Mouse (Mus musculus) thymus, adult 18-20 months (tissue): ENCODE data around the gene Rnf187.

Experiments used
- DNase-seq, 2 experiments: peaks; one replicate each; pipeline ENCODE4 v3.0.0; 2022; ENCODE audit warnings: mixed read lengths in 2 of 2

The Rnf187 gene

GRCm38 (mm10) chr11:58938322-58939087, at the start of gene Rnf187:
Rnf187 (minus strand) TSS chr11:58938916.
- peak; percentile 81 to 83 for DNase-seq

GRCm38 (mm10) chr11:58985299-58985917, 46.7 kb upstream of the Rnf187 start:
- DNase-seq = no peak

GRCm38 (mm10) chr11:58984657-58985056, 45.9 kb upstream of the Rnf187 start:
- peak in 1 of 2 experiments; percentile 45 for DNase-seq

GRCm38 (mm10) chr11:58983691-58984341, 45.1 kb upstream of the Rnf187 start:
- DNase-seq = no peak

- peak; percentile 68 to 80 for DNase-seq
Measured at GRCm38 (mm10) chr11:58982471-58983097, 43.9 kb upstream of the Rnf187 start.

- peak; percentile 76 to 82 for DNase-seq
Measured at GRCm38 (mm10) chr11:58981541-58982447, 43.1 kb upstream of the Rnf187 start.

GRCm38 (mm10) chr11:58980381-58980990, 41.8 kb upstream of the Rnf187 start:
- DNase-seq = no peak

- DNase-seq = no peak
Measured at GRCm38 (mm10) chr11:58979661-58980060, 40.9 kb upstream of the Rnf187 start.

- no peak for DNase-seq
Measured at GRCm38 (mm10) chr11:58979183-58979582, 40.5 kb upstream of the Rnf187 start.

- no peak for DNase-seq
Measured at GRCm38 (mm10) chr11:58978706-58979030, 40.0 kb upstream of the Rnf187 start.

- peak; percentile 67 to 71 for DNase-seq
Measured at GRCm38 (mm10) chr11:58978027-58978705, 39.5 kb upstream of the Rnf187 start, which contains the start of gene Trim11. Trim11 (plus strand) TSS chr11:58978093.

- DNase-seq = no peak
Measured at GRCm38 (mm10) chr11:58977607-58978026, 38.9 kb upstream of the Rnf187 start.

GRCm38 (mm10) chr11:58977150-58977549, 38.4 kb upstream of the Rnf187 start:
- DNase-seq = no peak

GRCm38 (mm10) chr11:58974414-58974813, 35.7 kb upstream of the Rnf187 start:
- DNase-seq = no peak

GRCm38 (mm10) chr11:58971796-58972195, 33.1 kb upstream of the Rnf187 start:
- no peak for DNase-seq

- no peak for DNase-seq
Measured at GRCm38 (mm10) chr11:58970831-58971530, 32.3 kb upstream of the Rnf187 start.

GRCm38 (mm10) chr11:58969659-58970058, 30.9 kb upstream of the Rnf187 start:
- no peak for DNase-seq

GRCm38 (mm10) chr11:58969027-58969426, 30.3 kb upstream of the Rnf187 start:
- no peak for DNase-seq

- no peak for DNase-seq
Measured at GRCm38 (mm10) chr11:58968551-58968950, 29.8 kb upstream of the Rnf187 start.

- DNase-seq = no peak
Measured at GRCm38 (mm10) chr11:58967346-58967745, 28.6 kb upstream of the Rnf187 start.
